Mouse (Mus musculus): Measurements from ENCODE around the gene Fam13c.

DNA sequence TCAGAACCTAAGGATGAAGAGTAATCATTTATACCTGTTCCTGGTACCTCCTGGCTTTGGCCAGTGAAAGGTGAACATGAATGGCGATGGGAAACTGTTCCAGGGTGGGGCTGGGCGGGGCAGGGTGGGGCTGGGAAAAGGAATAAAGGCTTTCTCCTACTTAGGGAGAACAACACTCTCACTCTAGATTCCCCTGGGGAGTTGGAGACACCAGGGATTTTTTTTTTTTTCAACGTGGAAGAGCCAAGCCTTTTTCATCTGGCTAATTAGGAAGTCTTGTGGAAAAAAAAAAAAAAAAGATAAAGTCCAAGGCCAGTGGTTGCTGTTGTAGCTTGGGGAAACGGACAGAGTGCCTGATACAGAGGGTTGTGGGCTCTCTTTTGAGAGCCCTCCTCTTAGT is 7.5 kb downstream of the Fam13c start:
- TF ChIP-seq HCFC1 (IDR thresholded peaks at IDR 0.05; ENCODE audit: borderline replicate concordance, insufficient read depth, low read length) (no peak), ZNF384 (IDR thresholded peaks at IDR 0.05; ENCODE audit: low read depth, low read length) (0 out of 2 replicates have a peak, but pooled peaks have one; percentile 63), CHD2 (IDR thresholded peaks at IDR 0.05; ENCODE audit: low read depth, low read length) (no peak)

Measured in ES-E14 (cell line).